Mouse (Mus musculus): ENCODE data around the gene R3hdml. TPM values are rescaled to one million over a fixed set of nuclear protein-coding genes. Genes with fewer than 3 reads are reported as not detected.

The R3hdml gene
- polyA plus RNA-seq, 1 experiment, result 3.6 TPM

- TF ChIP-seq CTCF (conservative IDR thresholded peaks at IDR 0.05; ENCODE audit: insufficient read depth, insufficient read length, low read depth, low read length), result no peak
- no peak for TF ChIP-seq POLR2A (IDR thresholded peaks at IDR 0.05; ENCODE audit: low read depth, low read length)
- WGBS, result 53% methylated on average over 10 of the region's 10 CpGs
- H3K36me3 ChIP-seq (ENCODE audit: control insufficient read depth, insufficient read depth, low read length), result no peaks in the 10 kb centered on the region
- H3K4me1 ChIP-seq (ENCODE audit: control insufficient read depth, insufficient read depth, low read length), result 0 out of 2 replicates have a peak, but pooled peaks cover 2% of the 10 kb centered on the region
- no peaks in the 10 kb centered on the region for H3K27me3 ChIP-seq (replicated peaks; ENCODE audit: control insufficient read depth, insufficient read depth, low read length)
- H3K27ac ChIP-seq (ENCODE audit: insufficient read depth, low read depth, low read length), result peak overlapping the region; percentile 92
- H3K4me3 ChIP-seq (ENCODE audit: insufficient read depth, low read depth, low read length), result peak overlapping the region; percentile 40
- peak; percentile 59 for DNase-seq
These were observed 50.6 kb downstream of the R3hdml start for GRCm38 (mm10) chr2:163542674-163543073.

- WGBS, result 52% methylated on average over 14 of the region's 14 CpGs
- peak overlapping the region; percentile 59 for H3K4me3 ChIP-seq (ENCODE audit: insufficient read depth, low read depth, low read length)
These were observed 54.7 kb downstream of the R3hdml start for GRCm38 (mm10) chr2:163546623-163547318.

DNA sequence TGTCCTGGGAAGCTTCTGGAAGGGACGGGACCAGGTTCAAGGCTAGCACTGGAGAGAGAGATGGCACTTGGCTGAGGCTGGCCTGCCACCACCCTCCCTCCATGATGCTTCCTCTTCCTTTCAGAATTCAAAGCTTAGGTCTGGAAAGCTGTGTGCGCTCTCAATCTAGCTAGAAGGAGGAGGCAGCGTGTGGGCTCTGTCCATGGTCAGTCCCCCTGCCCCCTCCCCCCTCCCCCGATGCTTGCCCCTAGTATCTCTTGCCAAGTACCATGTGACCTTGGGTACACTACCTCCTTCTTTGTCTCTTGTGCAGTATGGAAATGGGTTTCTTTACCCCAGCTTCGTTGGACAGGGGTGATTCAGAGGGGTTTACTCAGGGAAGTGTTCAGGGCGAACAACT lies 56.7 kb downstream of the R3hdml start:
- Histone ChIP-seq H3K4me3 (ENCODE audit: insufficient read depth, low read depth, low read length) (peak overlapping the region; percentile 59), H3K4me1 (ENCODE audit: control insufficient read depth, insufficient read depth, low read length) (peaks cover 8% of the 10 kb centered on the region; the same call in 1 of the 2 replicates), H3K27ac (ENCODE audit: insufficient read depth, low read depth, low read length) (peak overlapping the region; percentile 99), H3K36me3 (ENCODE audit: control insufficient read depth, insufficient read depth, low read length) (no peaks in the 10 kb centered on the region; the same call in 1 of the 2 replicates), H3K27me3 (replicated peaks; ENCODE audit: control insufficient read depth, insufficient read depth, low read length) (no peaks in the 10 kb centered on the region)
- peak; percentile 65 for DNase-seq
- TF ChIP-seq CTCF (conservative IDR thresholded peaks at IDR 0.05; ENCODE audit: insufficient read depth, insufficient read length, low read depth, low read length) (no peak), POLR2A (IDR thresholded peaks at IDR 0.05; ENCODE audit: low read depth, low read length) (peak; percentile 40)
- 54% methylated on average over 6 of the region's 6 CpGs for WGBS

More at GRCm38 (mm10) chr2:163546623-163547318, 54.7 kb downstream of the R3hdml start:
- TF ChIP-seq CTCF (conservative IDR thresholded peaks at IDR 0.05; ENCODE audit: insufficient read depth, insufficient read length, low read depth, low read length) (no peak), POLR2A (IDR thresholded peaks at IDR 0.05; ENCODE audit: low read depth, low read length) (peak; percentile 70)
- peak; percentile 93 for DNase-seq
- no peaks in the 10 kb centered on the region; the same call in 1 of the 2 replicates for H3K36me3 ChIP-seq (ENCODE audit: control insufficient read depth, insufficient read depth, low read length)
- peaks cover 2% of the 10 kb centered on the region; the same call in 1 of the 2 replicates for H3K4me1 ChIP-seq (ENCODE audit: control insufficient read depth, insufficient read depth, low read length)
- no peaks in the 10 kb centered on the region for H3K27me3 ChIP-seq (replicated peaks; ENCODE audit: control insufficient read depth, insufficient read depth, low read length)
- peak overlapping the region; percentile 99 for H3K27ac ChIP-seq (ENCODE audit: insufficient read depth, low read depth, low read length)

GRCm38 (mm10) chr2:163549786-163550185 lies 57.7 kb downstream of the R3hdml start:
- peaks cover 9% of the 10 kb centered on the region; the same call in 1 of the 2 replicates for H3K4me1 ChIP-seq (ENCODE audit: control insufficient read depth, insufficient read depth, low read length)
- H3K36me3 ChIP-seq (ENCODE audit: control insufficient read depth, insufficient read depth, low read length), result no peaks in the 10 kb centered on the region; the same call in 1 of the 2 replicates
- DNase-seq, result peak; percentile 92
- no peak for TF ChIP-seq CTCF (conservative IDR thresholded peaks at IDR 0.05; ENCODE audit: insufficient read depth, insufficient read length, low read depth, low read length)
- TF ChIP-seq POLR2A (IDR thresholded peaks at IDR 0.05; ENCODE audit: low read depth, low read length), result no peak
- peak overlapping the region; percentile 59 for H3K4me3 ChIP-seq (ENCODE audit: insufficient read depth, low read depth, low read length)
- 17% methylated on average over 6 of the region's 6 CpGs for WGBS
- no peaks in the 10 kb centered on the region for H3K27me3 ChIP-seq (replicated peaks; ENCODE audit: control insufficient read depth, insufficient read depth, low read length)
- H3K27ac ChIP-seq (ENCODE audit: insufficient read depth, low read depth, low read length), result peak overlapping the region; percentile 99

Other genes starting within 250 kb of the R3hdml start
- 3.1 and 3.8 TPM in 2 replicates for gene Jph2, start 94.3 kb upstream of the R3hdml start, polyA plus RNA-seq (2012; rRNA removed)
- gene Oser1, start 67.6 kb upstream of the R3hdml start, polyA plus RNA-seq (2012; rRNA removed), result 11.5 and 13.9 TPM in 2 replicates
- gene Gdap1l1, start 53.8 kb upstream of the R3hdml start, polyA plus RNA-seq (2012; rRNA removed), result 0.31 and 0.38 TPM in 2 replicates
- 19.9 and 21.9 TPM in 2 replicates for gene Fitm2, start 19.7 kb upstream of the R3hdml start, polyA plus RNA-seq (2012; rRNA removed)
- 354 and 376 TPM in 2 replicates for gene Hnf4a, start 14.5 kb downstream of the R3hdml start, polyA plus RNA-seq (2012; rRNA removed)
- gene Ttpal, start 110.0 kb downstream of the R3hdml start, polyA plus RNA-seq (2012; rRNA removed), result 11.3 and 12.0 TPM in 2 replicates
- gene Serinc3, start 152.8 kb downstream of the R3hdml start, polyA plus RNA-seq (2012; rRNA removed), result 340 and 357 TPM in 2 replicates
- gene Pkig, start 166.1 kb downstream of the R3hdml start, polyA plus RNA-seq (2012; rRNA removed), result 100 and 107 TPM in 2 replicates

Data from kidney, adult 2 months (tissue).